Mouse (Mus musculus): ENCODE results near the gene Pakap.

DNA sequence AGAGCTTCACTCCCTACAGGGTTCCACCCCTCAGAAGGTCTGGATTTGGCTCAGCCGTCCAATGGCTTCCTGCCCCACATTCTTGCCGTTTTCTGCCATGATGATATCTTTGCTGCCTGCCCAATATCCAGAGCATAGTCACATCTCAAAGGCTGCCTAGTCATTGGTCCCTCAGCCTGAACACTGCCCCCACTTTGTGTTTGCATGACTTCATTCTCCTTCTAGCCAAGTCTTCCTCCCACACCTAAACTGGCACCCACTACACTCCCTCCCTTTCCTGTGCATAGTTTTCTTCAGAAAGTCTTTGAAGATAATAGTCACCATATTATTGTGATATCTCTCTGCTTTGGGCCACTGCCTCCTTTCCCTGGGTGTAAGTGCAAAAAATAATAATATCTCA is 10.9 kb upstream of the Pakap start:
- TF ChIP-seq CTCF (IDR thresholded peaks at IDR 0.05; ENCODE audit: low read depth) (no peak), EP300 (IDR thresholded peaks at IDR 0.05; ENCODE audit: low read depth) (no peak)

Data from liver, embryonic 14.5 days (tissue).